Mouse (Mus musculus): ENCODE measurements around the gene Fam124a.

- no peak for TF ChIP-seq CTCF (IDR thresholded peaks at IDR 0.05; ENCODE audit: low read depth)
- no peak for TF ChIP-seq EP300 (IDR thresholded peaks at IDR 0.05; ENCODE audit: low read depth)
Measured at GRCm38 (mm10) chr14:62600109-62600522, 44.6 kb downstream of the Fam124a start.

Measured in liver, postnatal 0 days (tissue).